Mouse (Mus musculus) liver, embryonic 15.5 days (tissue): Measurements from ENCODE around the gene Cacna1d. TPM values are rescaled to one million over a fixed set of nuclear protein-coding genes. Genes with fewer than 3 reads are reported as not detected.
A peak's percentile ranks its signal among the peaks of the same experiment; 100 is the strongest.

Experiments used
- ATAC-seq: fragments of 200-750 bp; cut with Nextera tagmentation; 2 replicates; pipeline ENCODE4 v1.8.0; 2017; ENCODE audit warnings: moderate number of reproducible peaks, mild to moderate bottlenecking, moderate library complexity; ENCODE audit not compliant: insufficient read depth
- H3K27ac ChIP-seq: fragments of 300-500 bp; sonication (generic); replicated peaks from 2 replicates; pipeline ENCODE4 v1.5.1; 2015; ENCODE audit warnings: mild to moderate bottlenecking, inconsistent platforms
- H3K27me3 ChIP-seq: fragments of 300-500 bp; sonication (generic); 2 replicates; pipeline ENCODE4 v1.6.1; 2015; ENCODE audit warnings: mild to moderate bottlenecking, inconsistent platforms
- H3K36me3 ChIP-seq: fragments of 300-500 bp; sonication (generic); replicated peaks from 2 replicates; pipeline ENCODE4 v1.6.1; 2015; ENCODE audit warnings: moderate library complexity, mild to moderate bottlenecking, inconsistent platforms
- H3K4me1 ChIP-seq: fragments of 300-500 bp; sonication (generic); replicated peaks from 2 replicates; pipeline ENCODE4 v1.6.1; 2015; ENCODE audit warnings: inconsistent platforms
- H3K4me2 ChIP-seq: fragments of 300-500 bp; sonication (generic); 2 replicates; pipeline ENCODE4 v1.6.1; 2015; ENCODE audit warnings: moderate library complexity, mild to moderate bottlenecking, inconsistent platforms
- H3K4me3 ChIP-seq: fragments of 300-500 bp; sonication (generic); replicated peaks from 2 replicates; pipeline ENCODE4 v1.5.1; 2015; ENCODE audit warnings: mild to moderate bottlenecking, inconsistent platforms
- H3K9ac ChIP-seq: fragments of 300-500 bp; sonication (generic); 2 replicates; pipeline ENCODE4 v1.6.1; 2015; ENCODE audit warnings: moderate library complexity, mild to moderate bottlenecking, inconsistent platforms
- H3K9me3 ChIP-seq: fragments of 300-500 bp; sonication (generic); replicated peaks from 2 replicates; pipeline ENCODE4 v1.6.1; 2016; ENCODE audit warnings: inconsistent platforms
- WGBS: fragments of 180-500 bp; shearing (Covaris S2); methylation state at CpG from one replicate; pipeline ENCODE4 v1.1.7; 2015; ENCODE audit warnings: mixed read lengths; ENCODE audit not compliant: insufficient replicate concordance; 5-methylcytosine and 5-hydroxymethylcytosine counted together
- polyA plus RNA-seq: library from polyadenylated mRNA; unstranded; fragments of >200 nt; fragmentation: Nextera tagmentation; extraction: Ambion mirVana; gene quantifications from 2 replicates; pipeline ENCODE4 v1.2.1, GENCODE M21; 2015

Cacna1d gene
- polyA plus RNA-seq, 1 experiment from 2014 or later, result 0.17 TPM

GRCm38 (mm10) chr14:30512896-30513295 lies 21.6 kb upstream of the Cacna1d start:
- Histone ChIP-seq H3K27me3 (no peaks in the 10 kb centered on the region), H3K27ac (no peak overlapping the region), H3K9me3 (no peaks in the 10 kb centered on the region), H3K4me3 (no peak overlapping the region), H3K9ac (no peak overlapping the region), H3K4me1 (peaks cover 10% of the 10 kb centered on the region), H3K4me2 (no peak overlapping the region), H3K36me3 (peaks cover 69% of the 10 kb centered on the region)
- WGBS, result 63% methylated on average over 5 of the region's 5 CpGs
- ATAC-seq, result no peak

DNA sequence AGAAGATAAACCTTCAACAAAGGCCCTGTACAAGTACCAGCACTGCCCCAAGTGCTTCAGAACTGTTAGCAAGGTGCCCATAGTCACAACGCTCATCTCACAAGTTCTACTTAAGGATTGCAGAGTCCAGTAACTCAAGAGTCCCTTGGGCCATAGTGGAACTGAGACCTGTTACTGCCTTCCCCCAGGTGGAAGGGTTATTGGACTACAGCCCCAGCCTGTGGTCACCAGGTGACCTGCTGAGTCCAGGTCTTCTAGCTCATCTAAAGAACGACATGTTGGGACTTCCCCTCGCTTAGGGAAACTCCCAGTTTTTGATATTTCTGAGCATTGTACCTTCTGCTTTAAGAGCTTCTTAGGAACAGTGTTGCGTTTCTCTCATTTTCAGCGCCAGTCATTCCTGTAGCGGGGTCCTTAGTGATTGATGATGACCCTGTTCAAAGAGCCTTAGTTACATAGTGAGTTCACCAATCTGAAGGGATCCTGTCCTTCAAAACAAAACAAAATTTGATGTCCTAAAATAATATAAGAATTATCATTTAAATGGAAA lies 19.0 kb upstream of the Cacna1d start:
- Histone ChIP-seq H3K27me3 (no peaks in the 10 kb centered on the region), H3K36me3 (peaks cover 75% of the 10 kb centered on the region), H3K4me3 (no peak overlapping the region), H3K27ac (no peak overlapping the region), H3K4me2 (no peak overlapping the region), H3K9me3 (no peaks in the 10 kb centered on the region), H3K9ac (no peak overlapping the region), H3K4me1 (no peaks in the 10 kb centered on the region)
- ATAC-seq, result no peak
- WGBS, result 87% methylated on average over 6 of the region's 6 CpGs

DNA sequence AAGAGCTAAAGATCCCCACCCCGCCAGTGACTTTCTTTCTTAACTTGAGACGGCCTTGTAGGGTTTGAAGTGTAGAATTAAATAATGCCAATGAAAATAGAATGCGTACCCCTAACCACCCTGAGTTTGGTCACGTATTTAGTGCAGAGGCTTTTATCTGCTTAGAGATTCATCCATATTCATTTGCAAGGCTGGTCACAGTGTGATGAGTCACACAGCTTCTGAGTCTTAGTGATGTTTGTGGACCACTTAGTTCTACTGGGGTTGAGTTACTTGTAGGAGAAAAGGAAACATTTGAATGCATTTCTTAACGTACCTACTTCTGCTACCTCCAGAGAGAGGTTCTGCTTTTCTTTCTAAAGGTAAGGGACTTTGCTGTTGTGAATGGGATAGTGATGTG lies 13.7 kb upstream of the Cacna1d start:
- no peak overlapping the region for H3K4me3 ChIP-seq
- no peak for ATAC-seq
- H3K9me3 ChIP-seq, result no peaks in the 10 kb centered on the region
- 82% methylated on average over 5 of the region's 5 CpGs for WGBS
- no peaks in the 10 kb centered on the region for H3K4me1 ChIP-seq
- H3K9ac ChIP-seq, result no peak overlapping the region
- H3K27ac ChIP-seq, result no peak overlapping the region
- H3K27me3 ChIP-seq, result no peaks in the 10 kb centered on the region
- H3K36me3 ChIP-seq, result peaks cover 60% of the 10 kb centered on the region
- no peak overlapping the region for H3K4me2 ChIP-seq

GRCm38 (mm10) chr14:30498202-30498601 lies 6.9 kb upstream of the Cacna1d start:
- Histone ChIP-seq H3K27ac (no peak overlapping the region), H3K36me3 (peaks cover 44% of the 10 kb centered on the region)

GRCm38 (mm10) chr14:30494998-30495397 lies 3.7 kb upstream of the Cacna1d start:
- Histone ChIP-seq H3K9me3 (no peaks in the 10 kb centered on the region), H3K4me3 (no peak overlapping the region), H3K27ac (no peak overlapping the region), H3K27me3 (no peaks in the 10 kb centered on the region), H3K4me2 (no peak overlapping the region), H3K9ac (no peak overlapping the region), H3K36me3 (peaks cover 55% of the 10 kb centered on the region), H3K4me1 (0 out of 2 replicates have a peak, but pooled peaks cover 10% of the 10 kb centered on the region)
- WGBS, result 54% methylated on average over 6 of the region's 6 CpGs
- no peak for ATAC-seq

More at GRCm38 (mm10) chr14:30498202-30498601, 6.9 kb upstream of the Cacna1d start:
- 73% methylated on average over 2 of the region's 2 CpGs for WGBS
- H3K27me3 ChIP-seq, result no peaks in the 10 kb centered on the region
- no peaks in the 10 kb centered on the region for H3K9me3 ChIP-seq
- H3K4me2 ChIP-seq, result no peak overlapping the region
- H3K9ac ChIP-seq, result no peak overlapping the region
- H3K4me3 ChIP-seq, result no peak overlapping the region
- H3K4me1 ChIP-seq, result 0 out of 2 replicates have a peak, but pooled peaks cover 1% of the 10 kb centered on the region
- ATAC-seq, result no peak

DNA sequence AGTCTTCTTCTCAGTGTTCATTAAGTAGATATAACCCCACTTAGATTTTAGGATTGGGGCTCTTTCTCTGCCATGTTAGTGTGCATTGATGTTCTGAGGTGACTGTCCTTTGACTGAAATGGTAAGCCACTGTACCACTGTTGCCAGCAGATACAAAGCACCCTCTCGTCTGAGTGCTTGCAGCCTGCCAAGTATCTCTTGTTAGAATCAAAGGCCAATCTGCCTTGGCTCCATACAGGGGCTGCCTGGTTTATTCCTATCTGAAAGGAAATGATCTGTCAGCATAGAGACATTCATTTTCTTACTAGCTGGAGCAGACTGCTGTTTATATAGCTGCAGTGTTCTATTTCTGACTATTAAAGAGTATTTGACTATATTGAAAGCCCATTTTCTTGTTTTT lies 2.0 kb upstream of the Cacna1d start:
- H3K27ac ChIP-seq, result no peak overlapping the region
- 27% methylated on average over 1 of the region's 1 CpGs for WGBS
- no peaks in the 10 kb centered on the region for H3K9me3 ChIP-seq
- H3K4me3 ChIP-seq, result no peak overlapping the region
- 0 out of 2 replicates have a peak, but pooled peaks cover 10% of the 10 kb centered on the region for H3K4me1 ChIP-seq
- ATAC-seq, result no peak
- H3K9ac ChIP-seq, result no peak overlapping the region
- H3K27me3 ChIP-seq, result no peaks in the 10 kb centered on the region
- no peak overlapping the region for H3K4me2 ChIP-seq
- peaks cover 57% of the 10 kb centered on the region for H3K36me3 ChIP-seq

- H3K27ac ChIP-seq, result peak within 1 kb of the TSS; percentile 78
- peak within 1 kb of the TSS; percentile 86 for H3K4me3 ChIP-seq
- H3K4me2 ChIP-seq, result peak within 1 kb of the TSS; percentile 78
- H3K36me3 ChIP-seq, result peaks cover 26% of the 10 kb centered on the region
- under 1% methylated on average over 39 of the region's 39 CpGs for WGBS
- peaks cover 14% of the 10 kb centered on the region; the same call in 1 of the 2 replicates for H3K27me3 ChIP-seq
- H3K4me1 ChIP-seq, result peaks cover 18% of the 10 kb centered on the region
- no peaks in the 10 kb centered on the region for H3K9me3 ChIP-seq
- peak within 1 kb of the TSS; percentile 89 for H3K9ac ChIP-seq
- ATAC-seq, result peak; percentile 99
Observed at GRCm38 (mm10) chr14:30479361-30479948, 11.8 kb downstream of the Cacna1d start, which contains the start of gene Dcp1a. Gene Dcp1a (plus strand): TSS chr14:30479535.

DNA sequence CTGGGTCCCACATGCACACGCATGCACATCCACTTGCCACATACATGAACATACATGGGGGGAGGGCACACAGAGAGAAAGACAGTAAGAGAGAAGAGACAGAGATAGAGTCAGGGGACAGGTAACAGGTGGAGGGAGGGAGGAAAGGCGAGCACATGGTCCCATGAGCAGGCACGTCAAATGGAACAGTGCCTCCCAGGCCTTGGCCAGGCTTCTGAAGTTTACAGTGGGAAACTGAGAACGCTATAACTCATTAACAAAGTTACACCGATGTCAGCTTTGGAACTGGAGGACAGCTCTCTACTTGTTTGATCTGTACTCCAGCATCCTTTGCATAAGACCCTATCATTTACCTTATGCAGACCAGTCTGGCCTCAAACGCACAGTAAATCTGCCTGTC lies 16.8 kb downstream of the Cacna1d start:
- Histone ChIP-seq H3K4me3 (no peak overlapping the region), H3K9me3 (no peaks in the 10 kb centered on the region), H3K4me2 (no peak overlapping the region), H3K27ac (no peak overlapping the region), H3K9ac (no peak overlapping the region), H3K4me1 (peaks cover 5% of the 10 kb centered on the region; the same call in 1 of the 2 replicates), H3K36me3 (no peaks in the 10 kb centered on the region), H3K27me3 (peaks cover 19% of the 10 kb centered on the region)
- ATAC-seq, result no peak
- WGBS, result 66% methylated on average over 6 of the region's 6 CpGs

DNA sequence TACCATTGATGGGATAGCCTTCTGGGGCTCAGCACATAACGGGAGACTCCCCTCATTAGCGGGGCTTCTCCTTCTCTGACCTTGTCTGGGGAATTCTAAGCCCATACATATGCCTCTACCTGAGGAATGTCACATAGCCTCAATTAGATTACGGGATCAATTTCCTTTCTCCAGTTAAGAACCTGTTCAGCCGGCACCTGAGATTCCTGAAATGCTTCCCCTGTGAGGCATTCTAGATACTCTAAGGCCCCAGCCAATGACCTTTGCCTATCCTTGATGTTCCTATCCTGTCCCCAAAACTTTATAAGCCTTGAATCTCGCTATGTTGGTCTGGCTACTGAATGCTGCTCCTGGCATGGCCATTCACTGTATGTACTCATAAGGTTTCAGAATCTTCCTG lies 17.6 kb downstream of the Cacna1d start:
- no peak overlapping the region for H3K9ac ChIP-seq
- 56% methylated on average over 5 of the region's 5 CpGs for WGBS
- ATAC-seq, result no peak
- peaks cover 19% of the 10 kb centered on the region for H3K27me3 ChIP-seq
- no peak overlapping the region for H3K4me2 ChIP-seq
- no peak overlapping the region for H3K4me3 ChIP-seq
- no peak overlapping the region for H3K27ac ChIP-seq
- H3K36me3 ChIP-seq, result no peaks in the 10 kb centered on the region
- H3K9me3 ChIP-seq, result no peaks in the 10 kb centered on the region
- H3K4me1 ChIP-seq, result no peaks in the 10 kb centered on the region

- Histone ChIP-seq H3K4me3 (no peak overlapping the region), H3K9me3 (no peaks in the 10 kb centered on the region), H3K27me3 (no peaks in the 10 kb centered on the region), H3K4me1 (no peaks in the 10 kb centered on the region), H3K4me2 (no peak overlapping the region), H3K9ac (no peak overlapping the region), H3K36me3 (no peaks in the 10 kb centered on the region), H3K27ac (no peak overlapping the region)
- 61% methylated on average over 4 of the region's 4 CpGs for WGBS
- ATAC-seq, result no peak
Observed at GRCm38 (mm10) chr14:30463312-30463711, 27.9 kb downstream of the Cacna1d start.

GRCm38 (mm10) chr14:30459891-30460523 lies 31.2 kb downstream of the Cacna1d start:
- H3K9ac ChIP-seq, result no peak overlapping the region
- no peaks in the 10 kb centered on the region for H3K4me1 ChIP-seq
- H3K9me3 ChIP-seq, result no peaks in the 10 kb centered on the region
- H3K27me3 ChIP-seq, result peaks cover 3% of the 10 kb centered on the region; the same call in 1 of the 2 replicates
- WGBS, result 6% methylated on average over 14 of the region's 14 CpGs
- no peak overlapping the region for H3K27ac ChIP-seq
- H3K4me2 ChIP-seq, result no peak overlapping the region
- H3K36me3 ChIP-seq, result no peaks in the 10 kb centered on the region
- H3K4me3 ChIP-seq, result no peak overlapping the region
- no peak for ATAC-seq
